Mouse (Mus musculus) neural tube, embryonic 13.5 days (tissue): ENCODE data around the gene Rrm2. TPM values are rescaled to one million over a fixed set of nuclear protein-coding genes. Genes with fewer than 3 reads are reported as not detected.
A peak's percentile ranks its signal among the peaks of the same experiment; 100 is the strongest.

Experiments used
- ATAC-seq: fragments of 200-750 bp; cut with Nextera tagmentation; 2 replicates; pipeline ENCODE4 v1.8.0; 2017; ENCODE audit warnings: low read depth, mild to moderate bottlenecking, moderate TSS enrichment, moderate library complexity
- H3K27ac ChIP-seq: fragments of 300-500 bp; sonication (generic); replicated peaks from 2 replicates; pipeline ENCODE4 v1.5.1; 2015; ENCODE audit warnings: moderate library complexity, mild to moderate bottlenecking, inconsistent platforms
- H3K27me3 ChIP-seq: fragments of 300-500 bp; sonication (generic); 2 replicates; pipeline ENCODE4 v1.6.1; 2015; ENCODE audit warnings: mild to moderate bottlenecking, inconsistent platforms
- H3K36me3 ChIP-seq: fragments of 300-500 bp; sonication (generic); 2 replicates; pipeline ENCODE4 v1.6.1; 2015; ENCODE audit warnings: mild to moderate bottlenecking, inconsistent platforms
- H3K4me1 ChIP-seq: fragments of 300-500 bp; sonication (generic); replicated peaks from 2 replicates; pipeline ENCODE4 v1.6.1; 2015; ENCODE audit warnings: inconsistent platforms
- H3K4me2 ChIP-seq: fragments of 300-500 bp; sonication (generic); 2 replicates; pipeline ENCODE4 v1.6.1; 2015; ENCODE audit warnings: inconsistent platforms, mild to moderate bottlenecking, moderate library complexity
- H3K4me3 ChIP-seq: fragments of 300-500 bp; sonication (generic); 2 replicates; pipeline ENCODE4 v1.5.1; 2015; ENCODE audit warnings: mild to moderate bottlenecking, inconsistent platforms
- H3K9ac ChIP-seq: fragments of 300-500 bp; sonication (generic); 2 replicates; pipeline ENCODE4 v1.6.1; 2015; ENCODE audit warnings: moderate library complexity, mild to moderate bottlenecking, inconsistent platforms
- H3K9me3 ChIP-seq: fragments of 300-500 bp; sonication (generic); 2 replicates; pipeline ENCODE4 v1.6.1; 2016; ENCODE audit warnings: inconsistent platforms
- WGBS: fragments of 180-500 bp; shearing (Covaris S2); methylation state at CpG from one replicate; pipeline ENCODE4 v1.1.7; 2015; 5-methylcytosine and 5-hydroxymethylcytosine counted together
- polyA plus RNA-seq: library from polyadenylated mRNA; unstranded; fragments of >200 nt; fragmentation: Nextera tagmentation; extraction: Ambion mirVana; gene quantifications from 2 replicates; pipeline ENCODE4 v1.2.1, GENCODE M21; 2015

Gene Rrm2
- polyA plus RNA-seq, 1 experiment from 2014 or later, result 52.2 TPM

DNA sequence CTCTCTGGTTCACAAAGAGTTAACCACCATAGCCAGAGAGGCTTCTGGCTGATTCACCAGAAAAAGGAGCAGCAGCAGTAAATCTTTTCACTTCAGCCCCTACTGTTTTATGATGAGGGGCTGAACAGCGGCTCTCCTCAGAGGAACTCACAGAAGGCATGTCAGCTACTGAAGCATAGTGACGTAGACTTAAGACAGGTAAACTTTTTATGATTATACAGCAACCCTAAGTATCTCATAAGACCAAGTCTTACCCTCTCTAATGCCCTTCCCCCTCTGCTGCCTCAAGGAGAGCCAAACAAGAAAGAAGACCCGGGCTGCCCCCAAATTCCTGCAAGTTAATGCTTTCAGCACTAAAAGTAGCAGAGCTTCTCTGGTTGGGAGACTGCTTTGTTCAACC is 54.2 kb downstream of the Rrm2 start:
- no peaks in the 10 kb centered on the region for H3K27me3 ChIP-seq
- H3K4me2 ChIP-seq, result peak overlapping the region; percentile 18
- ATAC-seq, result peak; percentile 21; the same call in 1 of the 2 replicates
- H3K27ac ChIP-seq, result 0 out of 2 replicates have a peak overlapping the region, but pooled peaks have one; percentile 13
- peaks cover 23% of the 10 kb centered on the region for H3K4me1 ChIP-seq
- no peak overlapping the region for H3K4me3 ChIP-seq
- no peak overlapping the region for H3K9ac ChIP-seq
- WGBS, result 1% methylated on average over 3 of the region's 3 CpGs
- H3K9me3 ChIP-seq, result no peaks in the 10 kb centered on the region
- no peaks in the 10 kb centered on the region for H3K36me3 ChIP-seq

Other genes starting within 250 kb of the Rrm2 start
- gene Taf1b, start 209.9 kb upstream of the Rrm2 start, polyA plus RNA-seq, result 33.8 TPM in 2 replicates
- 0.15 and 0.36 TPM in 2 replicates for gene Grhl1, start 136.0 kb upstream of the Rrm2 start, polyA plus RNA-seq
- 14.9 and 16.9 TPM in 2 replicates for gene Klf11, start 57.0 kb upstream of the Rrm2 start, polyA plus RNA-seq
- 1.8 and 2.1 TPM in 2 replicates for gene Cys1, start 26.4 kb upstream of the Rrm2 start, polyA plus RNA-seq
- gene Mboat2, start 122.6 kb downstream of the Rrm2 start, polyA plus RNA-seq, result 72.1 and 79.1 TPM in 2 replicates